Mouse (Mus musculus) splenic B cell, adult 2 months (primary cell): ENCODE data around the gene Bahcc1.
A peak's percentile ranks its signal among the peaks of the same experiment; 100 is the strongest.

ENCODE experiments used
- DNase-seq: peaks from one replicate; pipeline ENCODE4 v3.0.0-alpha.2; 2011; ENCODE audit warnings: low read depth, low spot score
- H3K27me3 ChIP-seq: 2 replicates; pipeline ENCODE4 v1.6.1; 2012; ENCODE audit warnings: mild to moderate bottlenecking, low read length, moderate library complexity, mixed read lengths; ENCODE audit not compliant: control insufficient read depth, poor library complexity, insufficient read depth, severe bottlenecking
- H3K36me3 ChIP-seq: 2 replicates; pipeline ENCODE4 v1.6.1; 2012; ENCODE audit warnings: mild to moderate bottlenecking, low read length, moderate library complexity, mixed read lengths; ENCODE audit not compliant: control insufficient read depth, poor library complexity, insufficient read depth, severe bottlenecking

The Bahcc1 gene

GRCm38 (mm10) chr11:120220963-120221827 lies 11.6 kb upstream of the Bahcc1 start:
- H3K36me3 ChIP-seq, result no peaks in the 10 kb centered on the region
- H3K27me3 ChIP-seq, result no peaks in the 10 kb centered on the region; the same call in 1 of the 2 replicates
- no peak for DNase-seq

- H3K36me3 ChIP-seq, result no peaks in the 10 kb centered on the region
- no peaks in the 10 kb centered on the region for H3K27me3 ChIP-seq
- DNase-seq, result no peak
These were observed 10.2 kb upstream of the Bahcc1 start for GRCm38 (mm10) chr11:120222425-120223104.

- no peaks in the 10 kb centered on the region for H3K27me3 ChIP-seq
- no peak for DNase-seq
- no peaks in the 10 kb centered on the region for H3K36me3 ChIP-seq
These were observed 8.9 kb upstream of the Bahcc1 start for GRCm38 (mm10) chr11:120223586-120224487.

GRCm38 (mm10) chr11:120224488-120225255 lies 8.1 kb upstream of the Bahcc1 start:
- DNase-seq, result no peak
- no peaks in the 10 kb centered on the region for H3K27me3 ChIP-seq
- H3K36me3 ChIP-seq, result no peaks in the 10 kb centered on the region

- no peak for DNase-seq
- no peaks in the 10 kb centered on the region for H3K27me3 ChIP-seq
- H3K36me3 ChIP-seq, result no peaks in the 10 kb centered on the region
These were observed 7.2 kb upstream of the Bahcc1 start for GRCm38 (mm10) chr11:120225256-120226195.

- no peak for DNase-seq
These were observed 6.1 kb upstream of the Bahcc1 start for GRCm38 (mm10) chr11:120226421-120227280.

GRCm38 (mm10) chr11:120227571-120228051 lies 5.1 kb upstream of the Bahcc1 start:
- Histone ChIP-seq H3K36me3 (no peaks in the 10 kb centered on the region), H3K27me3 (no peaks in the 10 kb centered on the region)
- no peak for DNase-seq

More at GRCm38 (mm10) chr11:120226421-120227280, 6.1 kb upstream of the Bahcc1 start:
- H3K27me3 ChIP-seq, result no peaks in the 10 kb centered on the region
- no peaks in the 10 kb centered on the region for H3K36me3 ChIP-seq

GRCm38 (mm10) chr11:120228116-120228890 lies 4.4 kb upstream of the Bahcc1 start:
- Histone ChIP-seq H3K36me3 (no peaks in the 10 kb centered on the region), H3K27me3 (no peaks in the 10 kb centered on the region)
- DNase-seq, result no peak

- DNase-seq, result no peak
- peaks cover 3% of the 10 kb centered on the region for H3K27me3 ChIP-seq
- no peaks in the 10 kb centered on the region for H3K36me3 ChIP-seq
These were observed 3.8 kb upstream of the Bahcc1 start for GRCm38 (mm10) chr11:120228911-120229437.

- H3K27me3 ChIP-seq, result peaks cover 3% of the 10 kb centered on the region
- H3K36me3 ChIP-seq, result no peaks in the 10 kb centered on the region
- peak; percentile 15 for DNase-seq
These were observed 2.6 kb upstream of the Bahcc1 start for GRCm38 (mm10) chr11:120229861-120230751.

GRCm38 (mm10) chr11:120230841-120231370 lies 1.8 kb upstream of the Bahcc1 start:
- H3K36me3 ChIP-seq, result no peaks in the 10 kb centered on the region
- peak; percentile 11 for DNase-seq
- H3K27me3 ChIP-seq, result peaks cover 3% of the 10 kb centered on the region
